Mouse (Mus musculus) heart, postnatal 0 days (tissue): ENCODE data around the gene Gm5426. TPM values are rescaled to one million over a fixed set of nuclear protein-coding genes. Genes with fewer than 3 reads are reported as not detected.
A peak's percentile ranks its signal among the peaks of the same experiment; 100 is the strongest.

Source experiments
- ATAC-seq: fragments of 200-750 bp; cut with Nextera tagmentation; 2 replicates; pipeline ENCODE4 v1.8.0; 2017; ENCODE audit warnings: low read depth, moderate number of reproducible peaks, moderate library complexity; ENCODE audit not compliant: insufficient read depth
- DNase-seq: peaks from one replicate; pipeline ENCODE4 v3.0.0-alpha.2; 2016; ENCODE audit warnings: low spot score
- H3K27ac ChIP-seq: fragments of 300-500 bp; sonication (generic); 2 replicates; pipeline ENCODE4 v1.5.1; 2014; ENCODE audit warnings: low read depth, mild to moderate bottlenecking
- H3K27me3 ChIP-seq: fragments of 300-500 bp; sonication (generic); 2 replicates; pipeline ENCODE4 v1.6.1; 2014; ENCODE audit warnings: low read length, mixed read lengths; ENCODE audit not compliant: control insufficient read depth, insufficient read depth
- H3K36me3 ChIP-seq: fragments of 300-500 bp; sonication (generic); replicated peaks from 2 replicates; pipeline ENCODE4 v1.6.1; 2014; ENCODE audit warnings: low read length, mixed read lengths; ENCODE audit not compliant: control insufficient read depth, insufficient read depth
- H3K4me1 ChIP-seq: fragments of 300-500 bp; sonication (generic); 2 replicates; pipeline ENCODE4 v1.6.1; 2014; ENCODE audit warnings: antibody characterized with exemption; ENCODE audit not compliant: control insufficient read depth, insufficient read depth
- H3K4me2 ChIP-seq: fragments of 300-500 bp; sonication (generic); 2 replicates; pipeline ENCODE4 v1.6.1; 2014; ENCODE audit warnings: low read depth, mild to moderate bottlenecking, low read length, moderate library complexity
- H3K4me3 ChIP-seq: fragments of 300-500 bp; sonication (generic); 2 replicates; pipeline ENCODE4 v1.5.1; 2014; ENCODE audit warnings: low read depth, low read length
- H3K9ac ChIP-seq: fragments of 300-500 bp; sonication (generic); replicated peaks from 2 replicates; pipeline ENCODE4 v1.6.1; 2014; ENCODE audit warnings: low read depth, low read length, mixed read lengths
- H3K9me3 ChIP-seq: fragments of 300-500 bp; sonication (generic); replicated peaks from 2 replicates; pipeline ENCODE4 v1.6.1; 2016; ENCODE audit warnings: low read length; ENCODE audit not compliant: control insufficient read depth
- CTCF ChIP-seq: IDR thresholded peaks from 2 replicates; pipeline ENCODE4 v1.5.1; 2016; ENCODE audit warnings: antibody characterized with exemption, control low read depth, low read depth
- EP300 ChIP-seq: IDR thresholded peaks from 2 replicates; pipeline ENCODE4 v1.6.1; 2016; ENCODE audit warnings: antibody characterized with exemption, low read depth
- WGBS: fragments of 180-500 bp; shearing (Covaris S2); extraction: QIAGEN DNeasy Blood & Tissue Kit; methylation state at CpG from one replicate; pipeline ENCODE4 v1.1.7; 2014; 5-methylcytosine and 5-hydroxymethylcytosine counted together
- polyA plus RNA-seq: library from polyadenylated mRNA; unstranded; fragments of >200 nt; fragmentation: Nextera tagmentation; extraction: Ambion mirVana; gene quantifications from 2 replicates; pipeline ENCODE4 v1.2.1, GENCODE M21; 2015
- total RNA-seq: library from RNA; depleted of rRNA; stranded (reverse); fragments of >200 nt; gene quantifications from 2 replicates; pipeline ENCODE4 v1.2.3, GENCODE M21; 2014; ENCODE audit warnings: low replicate concordance

The Gm5426 gene
- total and polyA plus RNA-seq, 2 experiments from 2014 or later, result not detected

- TF ChIP-seq EP300, result no peak
- no peak for TF ChIP-seq CTCF
- WGBS, result 81% methylated on average over 4 of the region's 4 CpGs
- H3K27ac ChIP-seq, result no peak overlapping the region
- H3K36me3 ChIP-seq, result no peaks in the 10 kb centered on the region
- no peaks in the 10 kb centered on the region for H3K9me3 ChIP-seq
- no peak overlapping the region for H3K9ac ChIP-seq
- no peak overlapping the region for H3K4me2 ChIP-seq
- H3K4me3 ChIP-seq, result no peak overlapping the region
- ATAC-seq (no peak), DNase-seq (no peak)
- H3K27me3 ChIP-seq, result no peaks in the 10 kb centered on the region
- H3K4me1 ChIP-seq, result no peaks in the 10 kb centered on the region
Observed at GRCm38 (mm10) chr10:96101035-96101434, 35.4 kb upstream of the Gm5426 start.

GRCm38 (mm10) chr10:96104158-96104557 lies 32.2 kb upstream of the Gm5426 start:
- Histone ChIP-seq H3K4me1 (no peaks in the 10 kb centered on the region), H3K4me3 (no peak overlapping the region), H3K4me2 (no peak overlapping the region), H3K27ac (no peak overlapping the region), H3K9me3 (no peaks in the 10 kb centered on the region), H3K36me3 (no peaks in the 10 kb centered on the region), H3K27me3 (no peaks in the 10 kb centered on the region), H3K9ac (no peak overlapping the region)
- no peak for ATAC-seq
- TF ChIP-seq CTCF (no peak), EP300 (no peak)
- DNase-seq, result no peak
- 40% methylated on average over 3 of the region's 3 CpGs for WGBS

DNA sequence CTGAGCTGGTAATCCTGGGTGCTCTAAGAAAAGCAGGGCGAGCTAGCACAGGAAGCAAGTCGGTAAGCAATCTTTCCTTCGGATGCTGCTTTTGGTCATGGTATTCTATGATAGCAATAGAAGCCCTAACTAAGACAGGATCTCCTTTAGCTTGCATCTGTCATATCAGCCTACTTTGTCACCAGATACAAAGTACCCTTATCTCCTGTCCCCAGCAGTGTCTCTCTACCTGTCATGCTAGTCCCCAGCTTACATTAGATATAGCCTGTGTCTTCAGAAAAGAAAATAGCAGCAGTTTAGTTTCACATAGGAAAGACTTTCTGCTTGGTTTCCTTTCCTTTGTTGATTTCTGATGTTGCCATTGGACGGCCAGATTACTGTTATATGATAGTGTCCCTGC lies 31.8 kb upstream of the Gm5426 start:
- no peak for TF ChIP-seq CTCF
- TF ChIP-seq EP300, result no peak
- H3K4me1 ChIP-seq, result no peaks in the 10 kb centered on the region
- ATAC-seq, result no peak
- H3K27me3 ChIP-seq, result no peaks in the 10 kb centered on the region
- no peaks in the 10 kb centered on the region for H3K36me3 ChIP-seq
- no peak overlapping the region for H3K4me3 ChIP-seq
- H3K27ac ChIP-seq, result no peak overlapping the region
- no peak overlapping the region for H3K4me2 ChIP-seq
- 78% methylated on average over 4 of the region's 4 CpGs for WGBS
- no peaks in the 10 kb centered on the region for H3K9me3 ChIP-seq
- no peak overlapping the region for H3K9ac ChIP-seq
- no peak for DNase-seq

- DNase-seq (no peak), ATAC-seq (no peak)
- no peaks in the 10 kb centered on the region for H3K9me3 ChIP-seq
- no peaks in the 10 kb centered on the region for H3K27me3 ChIP-seq
- no peak overlapping the region for H3K9ac ChIP-seq
- TF ChIP-seq CTCF, result peak; percentile 19; the same call in 1 of the 2 replicates
- no peak for TF ChIP-seq EP300
- H3K27ac ChIP-seq, result no peak overlapping the region
- WGBS, result 83% methylated on average over 2 of the region's 2 CpGs
- H3K4me3 ChIP-seq, result no peak overlapping the region
- H3K4me2 ChIP-seq, result no peak overlapping the region
- no peaks in the 10 kb centered on the region for H3K36me3 ChIP-seq
- H3K4me1 ChIP-seq, result no peaks in the 10 kb centered on the region
Observed at GRCm38 (mm10) chr10:96105124-96105523, 31.3 kb upstream of the Gm5426 start.

DNA sequence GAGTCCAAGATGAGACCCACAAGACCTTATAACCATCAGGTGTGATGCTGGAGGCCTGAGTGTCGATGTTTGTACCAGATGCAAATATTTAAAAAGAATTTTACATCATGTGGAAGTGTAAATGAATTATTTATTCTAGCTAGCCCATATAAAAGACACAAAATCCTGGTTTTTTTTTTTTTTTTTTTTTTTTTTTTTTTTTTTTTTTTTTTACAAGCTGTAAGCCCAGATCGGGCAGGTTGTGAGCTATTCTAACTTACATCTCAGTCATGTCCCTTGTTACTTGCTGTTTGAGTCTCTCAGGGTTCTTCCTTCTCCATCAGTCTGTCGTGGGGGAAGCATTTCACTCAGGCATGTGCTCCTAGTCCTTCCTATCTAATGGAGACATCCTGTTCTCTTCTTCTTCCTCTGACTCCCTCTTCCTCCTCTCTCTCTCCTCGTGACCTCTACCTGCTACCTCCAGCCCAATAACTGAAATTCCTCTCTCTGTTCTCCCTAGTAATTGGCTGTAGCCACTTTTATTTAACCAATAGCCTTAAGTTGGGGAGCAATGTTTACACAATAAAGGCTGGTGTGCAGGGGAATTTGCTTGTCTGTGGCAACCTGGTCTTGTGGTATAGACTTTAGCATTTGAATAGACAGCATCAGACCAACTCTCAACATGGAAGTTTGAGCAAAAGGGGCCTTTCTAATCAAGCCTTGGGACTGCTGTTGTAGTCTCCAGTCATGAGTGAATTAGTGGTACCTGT lies 29.3 kb upstream of the Gm5426 start:
- 45% methylated on average over 4 of the region's 4 CpGs for WGBS
- H3K9me3 ChIP-seq, result no peaks in the 10 kb centered on the region
- ATAC-seq (no peak), DNase-seq (no peak)
- H3K4me1 ChIP-seq, result no peaks in the 10 kb centered on the region
- H3K27ac ChIP-seq, result no peak overlapping the region
- no peak overlapping the region for H3K4me3 ChIP-seq
- H3K27me3 ChIP-seq, result no peaks in the 10 kb centered on the region
- H3K9ac ChIP-seq, result no peak overlapping the region
- TF ChIP-seq EP300, result no peak
- no peak for TF ChIP-seq CTCF
- H3K4me2 ChIP-seq, result no peak overlapping the region
- H3K36me3 ChIP-seq, result no peaks in the 10 kb centered on the region

- TF ChIP-seq CTCF (no peak), EP300 (no peak)
Observed at GRCm38 (mm10) chr10:96107825-96108224, 28.6 kb upstream of the Gm5426 start.

More at GRCm38 (mm10) chr10:96107825-96108224, 28.6 kb upstream of the Gm5426 start:
- WGBS, result 44% methylated on average over 1 of the region's 1 CpGs
- Histone ChIP-seq H3K27ac (no peak overlapping the region), H3K9me3 (no peaks in the 10 kb centered on the region), H3K27me3 (no peaks in the 10 kb centered on the region), H3K4me1 (no peaks in the 10 kb centered on the region), H3K36me3 (no peaks in the 10 kb centered on the region), H3K9ac (no peak overlapping the region), H3K4me3 (no peak overlapping the region), H3K4me2 (no peak overlapping the region)
- DNase-seq (no peak), ATAC-seq (no peak)
